Mouse (Mus musculus) embryonic facial prominence, embryonic 12.5 days (tissue): ENCODE results near the gene Snai3. TPM values are rescaled to one million over a fixed set of nuclear protein-coding genes. Genes with fewer than 3 reads are reported as not detected.

ENCODE experiments used
- microRNA-seq: library from miRNA; unstranded; fragments of <30 nt; microRNA quantifications from one replicate; pipeline ENCODE4, GENCODE M21; 2017
- polyA plus RNA-seq: library from polyadenylated mRNA; unstranded; fragments of >200 nt; fragmentation: Nextera tagmentation; extraction: Ambion mirVana; gene quantifications from 2 replicates; pipeline ENCODE4 v1.2.1, GENCODE M21; 2016

Snai3 gene
- polyA plus RNA-seq, 1 experiment from 2014 or later: 0.45 TPM

Small RNA genes within 50 kb of the gene (microRNA-seq; reads per million reads assigned to microRNA genes)
- gene Gm24366: not detected

Other genes starting within 250 kb of the Snai3 start
- 2.1 and 2.8 TPM in 2 replicates for gene Zfpm1, start 178.6 kb downstream of the Snai3 start, polyA plus RNA-seq
- gene Trhr2, start 100.0 kb downstream of the Snai3 start, polyA plus RNA-seq: 0.32 and 0.39 TPM in 2 replicates
- 66.1 and 67.9 TPM in 2 replicates for gene Zc3h18, start 84.1 kb downstream of the Snai3 start, polyA plus RNA-seq
- 0.45 TPM in 1 of 2 replicates, not detected in the other for gene Il17c, start 38.7 kb downstream of the Snai3 start, polyA plus RNA-seq
- gene Cyba, start 27.8 kb downstream of the Snai3 start, polyA plus RNA-seq: 88.3 TPM in 2 replicates
- 44.6 and 45.1 TPM in 2 replicates for gene Mvd, start 17.3 kb downstream of the Snai3 start, polyA plus RNA-seq
- gene Rnf166, start 15.3 kb upstream of the Snai3 start, polyA plus RNA-seq: 46.8 and 49.9 TPM in 2 replicates
- gene Ctu2, start 15.4 kb upstream of the Snai3 start, polyA plus RNA-seq: 69.9 and 76.8 TPM in 2 replicates
- gene Piezo1, start 90.6 kb upstream of the Snai3 start, polyA plus RNA-seq: 11.6 and 16.7 TPM in 2 replicates
- 41.2 and 41.6 TPM in 2 replicates for gene Cdt1, start 107.3 kb upstream of the Snai3 start, polyA plus RNA-seq
- 289 and 298 TPM in 2 replicates for gene Aprt, start 116.2 kb upstream of the Snai3 start, polyA plus RNA-seq
- 7.1 and 7.4 TPM in 2 replicates for gene Galns, start 150.7 kb upstream of the Snai3 start, polyA plus RNA-seq
- 46.3 and 56.3 TPM in 2 replicates for gene Trappc2l, start 150.9 kb upstream of the Snai3 start, polyA plus RNA-seq
- gene Pabpn1l, start 162.0 kb upstream of the Snai3 start, polyA plus RNA-seq: not detected in 2 replicates
- 3.9 and 4.4 TPM in 2 replicates for gene Cbfa2t3, start 238.4 kb upstream of the Snai3 start, polyA plus RNA-seq